Mouse (Mus musculus) embryonic facial prominence, embryonic 14.5 days (tissue): ENCODE data around the gene Zbtb20. TPM values are rescaled to one million over a fixed set of nuclear protein-coding genes. Genes with fewer than 3 reads are reported as not detected.

Source experiments
- ATAC-seq: fragments of 200-750 bp; cut with Nextera tagmentation; 2 replicates; pipeline ENCODE4 v1.8.0; 2017; ENCODE audit warnings: low read depth, moderate number of reproducible peaks, moderate TSS enrichment
- DNase-seq: peaks from one replicate; pipeline ENCODE4 v3.0.0-alpha.2; 2015; ENCODE audit warnings: low spot score
- H3K27ac ChIP-seq: fragments of 300-500 bp; sonication (generic); replicated peaks from 2 replicates; pipeline ENCODE4 v1.5.1; 2014; ENCODE audit warnings: low read depth, mild to moderate bottlenecking, low read length, moderate library complexity
- H3K27me3 ChIP-seq: fragments of 300-500 bp; sonication (generic); replicated peaks from 2 replicates; pipeline ENCODE4 v1.6.1; 2014; ENCODE audit warnings: low read length; ENCODE audit not compliant: control insufficient read depth, insufficient read depth
- H3K36me3 ChIP-seq: fragments of 300-500 bp; sonication (generic); 2 replicates; pipeline ENCODE4 v1.6.1; 2014; ENCODE audit warnings: low read length, mixed read lengths; ENCODE audit not compliant: control insufficient read depth, insufficient read depth
- H3K4me1 ChIP-seq: fragments of 300-500 bp; sonication (generic); 2 replicates; pipeline ENCODE4 v1.6.1; 2014; ENCODE audit warnings: antibody characterized with exemption, low read length; ENCODE audit not compliant: control insufficient read depth, insufficient read depth
- H3K4me2 ChIP-seq: fragments of 300-500 bp; sonication (generic); 2 replicates; pipeline ENCODE4 v1.6.1; 2014; ENCODE audit warnings: low read depth, mild to moderate bottlenecking, low read length, moderate library complexity, mixed read lengths
- H3K4me3 ChIP-seq: fragments of 300-500 bp; sonication (generic); 2 replicates; pipeline ENCODE4 v1.5.1; 2014; ENCODE audit warnings: low read depth, mild to moderate bottlenecking, low read length
- H3K9ac ChIP-seq: fragments of 300-500 bp; sonication (generic); 2 replicates; pipeline ENCODE4 v1.6.1; 2014; ENCODE audit warnings: low read depth, mild to moderate bottlenecking, low read length, moderate library complexity, mixed read lengths
- H3K9me3 ChIP-seq: fragments of 300-500 bp; sonication (generic); 2 replicates; pipeline ENCODE4 v1.6.1; 2016; ENCODE audit warnings: low read length; ENCODE audit not compliant: control insufficient read depth
- WGBS: fragments of 180-500 bp; shearing (Covaris S2); extraction: QIAGEN DNeasy Blood & Tissue Kit; methylation state at CpG from one replicate; pipeline ENCODE4 v1.1.7; 2014; 5-methylcytosine and 5-hydroxymethylcytosine counted together
- polyA plus RNA-seq: library from polyadenylated mRNA; unstranded; fragments of >200 nt; fragmentation: Nextera tagmentation; extraction: Ambion mirVana; gene quantifications from 2 replicates; pipeline ENCODE4 v1.2.1, GENCODE M21; 2014

Gene Zbtb20
- polyA plus RNA-seq, 1 experiment from 2014 or later: 20.6 TPM

DNA sequence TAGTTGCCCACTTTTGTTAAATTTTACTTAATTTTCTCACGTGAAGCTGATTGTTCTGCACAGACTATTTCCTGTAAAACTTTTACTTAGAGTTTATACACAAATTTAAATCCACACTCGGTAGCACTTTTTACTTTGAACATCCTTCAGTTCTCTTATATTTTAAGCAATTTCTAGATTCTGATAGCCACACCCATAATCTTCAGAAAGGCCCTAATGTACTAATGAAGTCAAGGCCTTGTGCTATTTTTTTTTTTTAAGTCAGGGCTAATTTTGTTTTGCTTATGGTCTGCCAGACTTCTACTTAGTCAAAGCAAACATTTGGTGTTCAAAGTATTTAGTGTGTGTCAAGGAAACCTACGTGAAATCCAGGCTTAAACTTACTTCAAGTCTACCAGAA, 1.7 kb upstream of the Zbtb20 start:
- H3K4me3 ChIP-seq: peak overlapping the region; percentile 58; the same call in 1 of the 2 replicates
- H3K9me3 ChIP-seq: no peaks in the 10 kb centered on the region
- H3K27ac ChIP-seq: peak overlapping the region; percentile 96
- H3K27me3 ChIP-seq: no peaks in the 10 kb centered on the region
- no peaks in the 10 kb centered on the region; the same call in 1 of the 2 replicates for H3K4me1 ChIP-seq
- DNase-seq (no peak), ATAC-seq (no peak)
- H3K36me3 ChIP-seq: no peaks in the 10 kb centered on the region
- H3K9ac ChIP-seq: no peak overlapping the region
- 60% methylated on average over 3 of the region's 3 CpGs for WGBS
- no peak overlapping the region; the same call in 1 of the 2 replicates for H3K4me2 ChIP-seq

DNA sequence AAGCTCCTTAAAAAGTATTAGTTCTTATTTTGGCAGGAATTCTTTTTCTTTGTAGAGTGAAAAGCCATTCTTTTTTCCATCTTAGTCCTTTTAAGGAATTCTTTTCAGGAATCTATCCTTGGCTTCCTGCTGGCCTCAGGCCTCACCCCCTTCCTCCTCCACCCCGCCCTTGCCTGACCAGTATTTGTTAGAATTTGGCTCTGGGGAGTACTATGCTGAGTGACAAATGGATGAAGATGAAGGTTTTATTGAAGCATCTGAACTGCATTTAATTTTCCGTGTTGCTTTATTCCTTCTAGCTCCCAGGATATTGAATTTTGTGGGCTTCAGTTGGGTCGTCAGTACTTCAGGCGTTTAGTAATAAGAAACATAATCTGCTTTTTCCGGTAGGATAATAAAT, 1.2 kb upstream of the Zbtb20 start:
- H3K4me2 ChIP-seq: peak overlapping the region; percentile 59
- no peak for ATAC-seq
- H3K36me3 ChIP-seq: no peaks in the 10 kb centered on the region
- WGBS: under 1% methylated on average over 5 of the region's 5 CpGs
- no peaks in the 10 kb centered on the region for H3K27me3 ChIP-seq
- peak overlapping the region; percentile 60 for H3K9ac ChIP-seq
- no peaks in the 10 kb centered on the region for H3K9me3 ChIP-seq
- DNase-seq: peak; percentile 53
- no peaks in the 10 kb centered on the region; the same call in 1 of the 2 replicates for H3K4me1 ChIP-seq
- H3K27ac ChIP-seq: peak overlapping the region; percentile 96
- H3K4me3 ChIP-seq: peak overlapping the region; percentile 58

GRCm38 (mm10) chr16:42874910-42875851, 500 bp upstream of the Zbtb20 start:
- Histone ChIP-seq H3K4me3 (peak overlapping the region; percentile 67), H3K9ac (peak overlapping the region; percentile 85), H3K27ac (peak overlapping the region; percentile 99), H3K27me3 (no peaks in the 10 kb centered on the region), H3K4me1 (no peaks in the 10 kb centered on the region; the same call in 1 of the 2 replicates), H3K9me3 (no peaks in the 10 kb centered on the region), H3K36me3 (no peaks in the 10 kb centered on the region), H3K4me2 (peak overlapping the region; percentile 59)
- WGBS: under 1% methylated on average over 46 of the region's 54 CpGs
- peak; percentile 100 for DNase-seq
- peak; percentile 96 for ATAC-seq

- Histone ChIP-seq H3K9me3 (no peaks in the 10 kb centered on the region), H3K9ac (peak overlapping the region; percentile 85), H3K4me1 (no peaks in the 10 kb centered on the region; the same call in 1 of the 2 replicates), H3K36me3 (no peaks in the 10 kb centered on the region), H3K4me3 (peak overlapping the region; percentile 67), H3K27me3 (no peaks in the 10 kb centered on the region), H3K4me2 (peak overlapping the region; percentile 86), H3K27ac (peak overlapping the region; percentile 99)
- DNase-seq (peak; percentile 93), ATAC-seq (peak; percentile 42)
- WGBS: under 1% methylated on average over 21 of the region's 62 CpGs
These were observed 630 bp downstream of the Zbtb20 start for GRCm38 (mm10) chr16:42876021-42877000.

- WGBS: 71% methylated on average over 3 of the region's 3 CpGs
- Histone ChIP-seq H3K27me3 (no peaks in the 10 kb centered on the region), H3K9me3 (no peaks in the 10 kb centered on the region), H3K4me3 (no peak overlapping the region), H3K27ac (no peak overlapping the region), H3K9ac (no peak overlapping the region), H3K36me3 (no peaks in the 10 kb centered on the region), H3K4me2 (no peak overlapping the region), H3K4me1 (no peaks in the 10 kb centered on the region)
- ATAC-seq (no peak), DNase-seq (no peak)
These were observed 4.4 kb downstream of the Zbtb20 start for GRCm38 (mm10) chr16:42880046-42880445.

DNA sequence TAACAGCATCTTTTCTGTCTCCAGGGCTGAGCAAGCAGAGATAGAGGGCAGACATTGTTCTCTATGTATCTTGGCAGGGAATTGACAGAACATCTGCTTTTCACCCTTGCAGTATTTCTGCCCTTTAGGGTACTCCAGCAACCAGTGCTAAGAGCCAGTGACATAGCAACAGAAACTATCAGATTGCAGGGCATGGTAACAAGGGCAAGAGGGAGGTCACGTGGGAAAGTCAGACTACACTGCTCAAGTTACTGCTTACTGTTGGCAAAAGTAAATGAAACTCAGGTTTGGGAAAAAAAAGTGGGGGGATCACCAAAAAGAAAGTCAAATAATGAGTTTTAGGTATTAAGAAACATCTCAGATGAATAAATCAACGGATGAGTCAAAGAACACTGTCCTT, 9.9 kb downstream of the Zbtb20 start:
- DNase-seq: peak; percentile 54
- Histone ChIP-seq H3K9me3 (no peaks in the 10 kb centered on the region), H3K36me3 (no peaks in the 10 kb centered on the region), H3K4me2 (no peak overlapping the region), H3K4me3 (no peak overlapping the region), H3K27me3 (no peaks in the 10 kb centered on the region), H3K9ac (no peak overlapping the region), H3K4me1 (peaks cover 4% of the 10 kb centered on the region; the same call in 1 of the 2 replicates), H3K27ac (no peak overlapping the region)
- 31% methylated on average over 2 of the region's 2 CpGs for WGBS
- peak; percentile 80 for ATAC-seq

- ATAC-seq (no peak), DNase-seq (no peak)
- peaks cover 4% of the 10 kb centered on the region; the same call in 1 of the 2 replicates for H3K4me1 ChIP-seq
- no peaks in the 10 kb centered on the region for H3K9me3 ChIP-seq
- H3K9ac ChIP-seq: no peak overlapping the region
- H3K36me3 ChIP-seq: no peaks in the 10 kb centered on the region
- no peaks in the 10 kb centered on the region for H3K27me3 ChIP-seq
- no peak overlapping the region for H3K4me2 ChIP-seq
- H3K4me3 ChIP-seq: no peak overlapping the region
- WGBS: 68% methylated on average over 7 of the region's 7 CpGs
- H3K27ac ChIP-seq: no peak overlapping the region
These were observed 10.3 kb downstream of the Zbtb20 start for GRCm38 (mm10) chr16:42885964-42886363.

- H3K27ac ChIP-seq: no peak overlapping the region
- H3K4me2 ChIP-seq: no peak overlapping the region
- no peaks in the 10 kb centered on the region for H3K36me3 ChIP-seq
- no peaks in the 10 kb centered on the region for H3K27me3 ChIP-seq
- no peaks in the 10 kb centered on the region for H3K4me1 ChIP-seq
- no peaks in the 10 kb centered on the region for H3K9me3 ChIP-seq
- no peak overlapping the region for H3K9ac ChIP-seq
- DNase-seq (no peak), ATAC-seq (no peak)
- WGBS: 83% methylated on average over 3 of the region's 3 CpGs
- no peak overlapping the region for H3K4me3 ChIP-seq
These were observed 21.5 kb downstream of the Zbtb20 start for GRCm38 (mm10) chr16:42897125-42897693.
